Mouse (Mus musculus) spleen, adult 2 months (tissue): ENCODE data around the gene Elmsan1. TPM values are rescaled to one million over a fixed set of nuclear protein-coding genes. Genes with fewer than 3 reads are reported as not detected.
A peak's percentile ranks its signal among the peaks of the same experiment; 100 is the strongest.

Source experiments
- DNase-seq, 2 experiments: peaks; one replicate each; pipeline versions ENCODE4 v3.0.0 to v3.0.0-alpha.2; 2012 to 2021; ENCODE audit warnings: low spot score in 2 of 2, low read depth in 1 of 2
- H3K27ac ChIP-seq: fragments of 200-500 bp; 2 replicates; pipeline ENCODE4 v1.5.1; 2012; ENCODE audit warnings: low read length, inconsistent platforms; ENCODE audit not compliant: insufficient read depth
- H3K27me3 ChIP-seq: fragments of 200-500 bp; 2 replicates; pipeline ENCODE4 v1.6.1; 2012; ENCODE audit warnings: mild to moderate bottlenecking, moderate library complexity, low read length, inconsistent platforms; ENCODE audit not compliant: control insufficient read depth, insufficient read depth
- H3K36me3 ChIP-seq: fragments of 200-500 bp; 2 replicates; pipeline ENCODE4 v1.6.1; 2012; ENCODE audit warnings: mild to moderate bottlenecking, low read length, inconsistent platforms; ENCODE audit not compliant: control insufficient read depth, insufficient read depth
- H3K4me1 ChIP-seq: fragments of 200-500 bp; 2 replicates; pipeline ENCODE4 v1.6.1; 2011; ENCODE audit warnings: inconsistent platforms; ENCODE audit not compliant: control insufficient read depth, insufficient read depth, insufficient read length
- H3K4me3 ChIP-seq: fragments of 200-500 bp; 2 replicates; pipeline ENCODE4 v1.5.1; 2011; ENCODE audit warnings: mild to moderate bottlenecking, inconsistent platforms; ENCODE audit not compliant: insufficient read depth, insufficient read length; ENCODE audit errors: extremely low read depth
- CTCF ChIP-seq: fragments of 200-500 bp; IDR thresholded peaks from 2 replicates; pipeline ENCODE4 v1.5.1; 2011; ENCODE audit warnings: mild to moderate bottlenecking, inconsistent platforms; ENCODE audit not compliant: insufficient read depth, insufficient read length, insufficient replicate concordance; ENCODE audit errors: extremely low read depth
- POLR2A ChIP-seq: fragments of 200-500 bp; IDR thresholded peaks from 2 replicates; pipeline ENCODE4 v1.6.1; 2011; ENCODE audit warnings: low read depth, low read length, inconsistent platforms
- WGBS: fragments of 180-500 bp; shearing (Covaris S2); methylation state at CpG from one replicate; pipeline ENCODE4 v1.1.7; 2018; 5-methylcytosine and 5-hydroxymethylcytosine counted together
- polyA plus RNA-seq: library from polyadenylated mRNA; depleted of rRNA; stranded (reverse); fragments of >200 nt; gene quantifications from 2 replicates; pipeline ENCODE4 v1.2.3, GENCODE M21; 2012

Gene Elmsan1
- polyA plus RNA-seq, 1 experiment = 30.6 TPM

DNA sequence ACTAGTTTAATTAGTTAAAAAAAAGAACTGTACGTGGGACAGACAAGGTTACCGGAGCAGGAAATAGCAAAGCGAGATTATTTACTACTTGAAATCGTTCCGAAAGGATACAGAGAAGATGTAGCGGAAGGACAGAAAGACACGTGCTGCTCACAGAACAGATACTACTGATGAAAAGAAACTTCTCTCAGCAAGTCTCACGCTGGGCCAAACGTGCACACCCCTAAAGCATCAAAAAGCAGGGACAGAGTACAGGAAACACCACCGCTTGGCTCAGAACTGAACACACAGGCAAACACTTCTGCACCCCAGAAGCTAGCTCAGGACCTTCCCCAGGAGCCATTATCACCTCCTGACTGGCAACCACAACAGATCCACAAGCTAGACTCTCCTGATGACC lies 48.1 kb downstream of the Elmsan1 start:
- 75% methylated on average over 10 of the region's 10 CpGs for WGBS
- peaks cover 28% of the 10 kb centered on the region for H3K36me3 ChIP-seq
- H3K4me3 ChIP-seq = no peak overlapping the region
- H3K4me1 ChIP-seq = peaks cover 20% of the 10 kb centered on the region
- TF ChIP-seq POLR2A (no peak), CTCF (no peak)
- no peaks in the 10 kb centered on the region for H3K27me3 ChIP-seq
- peak overlapping the region; percentile 8; the same call in 1 of the 2 replicates for H3K27ac ChIP-seq
- DNase-seq = no peak

DNA sequence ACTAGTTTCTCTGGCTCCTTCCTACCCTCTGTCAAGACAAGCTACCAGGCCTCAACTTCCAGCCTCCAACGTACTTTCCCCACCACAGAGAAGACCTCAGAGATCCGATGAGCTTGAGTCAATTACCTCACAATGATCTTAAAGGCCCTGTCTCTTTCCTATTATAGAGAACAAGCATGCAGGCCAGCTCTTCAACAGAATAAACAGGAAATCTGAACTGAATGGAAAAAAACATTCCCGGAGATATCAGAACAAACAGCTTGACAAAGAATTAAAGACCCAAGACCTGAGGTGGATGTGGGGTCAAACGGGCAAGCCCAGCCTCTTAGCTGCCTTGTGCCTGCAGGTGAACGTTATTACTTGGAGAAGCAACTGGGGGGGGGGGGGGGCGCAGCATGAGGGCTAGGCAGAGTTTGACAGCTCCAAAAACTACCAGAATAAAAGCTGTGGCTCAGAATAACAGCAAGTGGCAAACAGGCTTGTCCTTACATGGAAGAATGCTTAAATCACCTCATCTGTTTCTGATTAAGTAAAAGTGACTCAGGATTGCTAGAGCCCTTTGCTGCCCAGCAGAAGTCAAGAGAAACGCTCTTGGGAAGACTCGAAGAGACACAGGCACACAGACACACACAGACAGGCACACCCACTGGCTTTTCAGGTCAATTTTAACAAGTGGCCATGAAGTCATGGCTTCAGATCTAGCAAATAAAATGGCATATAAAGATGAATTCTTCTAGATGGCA lies 52.9 kb downstream of the Elmsan1 start:
- Histone ChIP-seq H3K4me1 (no peaks in the 10 kb centered on the region), H3K27ac (no peak overlapping the region), H3K4me3 (no peak overlapping the region), H3K27me3 (no peaks in the 10 kb centered on the region), H3K36me3 (peaks cover 19% of the 10 kb centered on the region)
- 73% methylated on average over 8 of the region's 8 CpGs for WGBS
- no peak for TF ChIP-seq POLR2A
- TF ChIP-seq CTCF = no peak
- no peak for DNase-seq

GRCm38 (mm10) chr12:84163586-84164110 lies 55.0 kb downstream of the Elmsan1 start:
- WGBS = 89% methylated on average over 11 of the region's 11 CpGs
- Histone ChIP-seq H3K36me3 (peaks cover 40% of the 10 kb centered on the region), H3K27me3 (no peaks in the 10 kb centered on the region), H3K27ac (no peak overlapping the region), H3K4me3 (no peak overlapping the region), H3K4me1 (no peaks in the 10 kb centered on the region)
- no peak for DNase-seq
- no peak for TF ChIP-seq POLR2A
- TF ChIP-seq CTCF = no peak

DNA sequence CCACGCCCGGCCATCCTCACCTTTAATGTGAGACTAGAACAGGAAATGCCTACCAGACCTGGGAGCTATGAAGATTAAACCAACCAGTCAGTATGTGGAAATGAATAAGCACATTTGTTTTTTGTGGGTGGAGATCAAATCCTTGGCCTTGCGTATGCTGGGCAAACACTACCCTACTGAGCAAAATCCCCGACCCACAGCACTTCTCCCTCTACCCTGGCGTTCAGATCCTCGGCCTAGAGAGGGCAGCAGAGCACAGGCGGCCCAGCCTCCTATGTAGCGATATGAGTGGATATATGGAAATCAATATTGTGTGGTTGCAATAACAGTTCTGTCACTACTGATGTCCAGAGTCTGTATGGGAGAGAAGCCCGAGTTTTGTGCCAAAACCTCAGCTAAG lies 55.5 kb downstream of the Elmsan1 start:
- TF ChIP-seq POLR2A = no peak
- TF ChIP-seq CTCF = peak; percentile 77; the same call in 1 of the 2 replicates
- no peak overlapping the region for H3K4me3 ChIP-seq
- H3K4me1 ChIP-seq = no peaks in the 10 kb centered on the region
- no peaks in the 10 kb centered on the region for H3K27me3 ChIP-seq
- peaks cover 41% of the 10 kb centered on the region for H3K36me3 ChIP-seq
- DNase-seq = peak; percentile 33 to 63
- H3K27ac ChIP-seq = no peak overlapping the region
- WGBS = 53% methylated on average over 9 of the region's 9 CpGs

GRCm38 (mm10) chr12:84161616-84162433 lies 56.9 kb downstream of the Elmsan1 start:
- Histone ChIP-seq H3K27me3 (no peaks in the 10 kb centered on the region), H3K4me3 (no peak overlapping the region), H3K36me3 (peaks cover 52% of the 10 kb centered on the region), H3K4me1 (no peaks in the 10 kb centered on the region), H3K27ac (no peak overlapping the region)
- WGBS = 89% methylated on average over 14 of the region's 14 CpGs
- DNase-seq = peak in 1 of 2 experiments; percentile 25
- TF ChIP-seq POLR2A (no peak), CTCF (peak; percentile 56; the same call in 1 of the 2 replicates)

DNA sequence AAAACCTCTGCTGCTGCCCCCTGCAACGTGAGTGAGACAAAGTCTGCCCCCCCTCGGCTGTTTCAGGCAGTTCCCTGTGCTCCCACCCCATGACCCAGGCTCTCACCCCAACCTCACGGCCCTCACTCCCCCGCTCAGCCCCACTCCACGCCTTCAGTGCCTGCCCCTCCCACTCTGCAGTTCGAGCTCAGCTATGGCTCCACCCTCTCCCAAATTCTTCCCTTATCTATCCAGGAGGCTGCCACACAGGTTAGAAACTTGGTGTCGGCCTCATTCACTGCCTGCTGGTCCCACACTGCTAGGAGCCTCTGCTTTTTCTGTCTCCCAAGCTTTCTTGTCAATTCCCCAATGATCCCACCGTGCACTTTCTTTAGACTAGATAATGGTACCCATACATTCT lies 57.6 kb downstream of the Elmsan1 start:
- Histone ChIP-seq H3K4me1 (no peaks in the 10 kb centered on the region), H3K27ac (no peak overlapping the region), H3K36me3 (peaks cover 59% of the 10 kb centered on the region), H3K27me3 (no peaks in the 10 kb centered on the region), H3K4me3 (no peak overlapping the region)
- 74% methylated on average over 8 of the region's 8 CpGs for WGBS
- DNase-seq = no peak
- TF ChIP-seq POLR2A = no peak
- no peak for TF ChIP-seq CTCF
